Mouse (Mus musculus): Measurements from ENCODE around the gene Bcl7c. TPM values are rescaled to one million over a fixed set of nuclear protein-coding genes. Genes with fewer than 3 reads are reported as not detected.
A peak's percentile ranks its signal among the peaks of the same experiment; 100 is the strongest.
"Not testable (repeated sequence)": the region's sequence is repeated elsewhere in the genome, so short reads cannot be mapped to it uniquely, and the experiment has no call there.

Gene Bcl7c
- polyA plus RNA-seq, 1 experiment from 2014 or later = 127 TPM

DNA sequence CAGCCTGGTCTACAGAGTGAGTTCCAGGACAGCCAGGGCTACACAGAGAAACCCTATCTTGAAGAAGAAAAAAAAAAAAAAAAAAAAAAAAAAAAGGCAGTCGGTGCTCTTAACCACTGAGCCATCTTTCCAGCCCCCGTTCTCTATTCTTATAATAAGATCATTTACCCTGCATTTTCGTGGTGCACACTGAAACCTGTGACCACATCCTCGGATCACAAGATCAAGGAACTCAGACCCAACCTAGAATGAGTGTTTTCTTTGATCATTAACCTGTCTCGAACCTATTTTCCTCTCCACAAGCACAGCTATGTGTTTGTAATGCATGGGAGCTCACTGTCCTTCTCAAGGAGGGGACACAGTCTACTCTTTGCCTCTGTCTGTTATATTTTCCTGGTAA is 80.1 kb downstream of the Bcl7c start:
- no peaks in the 10 kb centered on the region for H3K36me3 ChIP-seq
- H3K4me2 ChIP-seq (replicated peaks) = no peak overlapping the region
- 83% methylated on average over 4 of the region's 5 CpGs for WGBS
- H3K27me3 ChIP-seq = no peaks in the 10 kb centered on the region
- H3K9ac ChIP-seq = no peak overlapping the region
- no peak overlapping the region for H3K27ac ChIP-seq
- ATAC-seq (ENCODE audit: insufficient number of reproducible peaks, insufficient read depth, low FRiP score, low TSS enrichment) = no peak
- no peaks in the 10 kb centered on the region for H3K4me1 ChIP-seq
- no peak overlapping the region for H3K4me3 ChIP-seq
- H3K9me3 ChIP-seq = no peaks in the 10 kb centered on the region

DNA sequence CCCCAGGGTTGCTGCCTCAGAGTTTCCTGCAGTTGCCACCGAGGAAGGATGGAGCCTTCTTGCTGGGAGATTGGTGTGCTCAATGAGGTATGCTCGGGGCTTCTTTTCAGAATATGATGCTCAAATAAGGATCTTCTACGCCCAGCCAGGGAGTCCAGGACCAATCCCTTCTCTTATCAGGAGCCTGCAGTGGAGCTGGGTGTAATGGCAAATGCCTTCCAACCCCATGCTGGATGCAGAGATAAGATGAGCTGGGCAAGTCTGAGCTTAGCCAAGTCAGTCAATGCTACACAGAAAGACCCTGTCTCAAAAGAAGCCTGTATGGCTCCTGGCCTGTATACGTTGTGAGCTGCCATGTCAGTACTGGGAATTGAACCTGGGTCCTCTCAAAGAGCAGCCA is 82.3 kb downstream of the Bcl7c start:
- no peak overlapping the region for H3K9ac ChIP-seq
- H3K9me3 ChIP-seq = no peaks in the 10 kb centered on the region
- no peaks in the 10 kb centered on the region for H3K4me1 ChIP-seq
- ATAC-seq (ENCODE audit: insufficient number of reproducible peaks, insufficient read depth, low FRiP score, low TSS enrichment) = no peak
- no peaks in the 10 kb centered on the region for H3K27me3 ChIP-seq
- no peak overlapping the region for H3K27ac ChIP-seq
- 89% methylated on average over 4 of the region's 4 CpGs for WGBS
- no peak overlapping the region for H3K4me2 ChIP-seq (replicated peaks)
- H3K36me3 ChIP-seq = no peaks in the 10 kb centered on the region
- H3K4me3 ChIP-seq = no peak overlapping the region

DNA sequence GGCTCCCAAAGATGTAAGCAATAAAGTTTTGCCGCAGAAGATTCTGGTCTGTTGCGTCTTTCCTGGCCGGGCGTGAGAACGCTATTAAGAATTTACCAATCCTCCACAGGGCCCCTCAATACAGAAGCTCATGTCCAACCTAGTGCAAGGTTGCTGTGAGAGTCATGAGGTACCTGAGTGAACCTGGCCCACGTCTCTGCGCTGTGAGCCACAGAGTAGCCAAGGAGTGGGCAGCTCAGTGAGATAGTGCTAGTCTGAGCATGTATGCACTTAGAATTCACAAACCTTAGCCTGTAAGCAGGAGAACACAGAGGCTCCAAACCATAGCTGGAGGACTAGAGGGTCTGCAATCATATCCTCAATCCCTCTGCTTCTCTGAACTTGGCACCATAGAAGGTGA is 82.7 kb downstream of the Bcl7c start:
- H3K27ac ChIP-seq = no peak overlapping the region
- ATAC-seq (ENCODE audit: insufficient number of reproducible peaks, insufficient read depth, low FRiP score, low TSS enrichment) = no peak
- no peak overlapping the region for H3K4me3 ChIP-seq
- no peaks in the 10 kb centered on the region for H3K27me3 ChIP-seq
- no peaks in the 10 kb centered on the region for H3K9me3 ChIP-seq
- no peaks in the 10 kb centered on the region for H3K36me3 ChIP-seq
- no peak overlapping the region for H3K4me2 ChIP-seq (replicated peaks)
- H3K4me1 ChIP-seq = no peaks in the 10 kb centered on the region
- 96% methylated on average over 7 of the region's 7 CpGs for WGBS
- no peak overlapping the region for H3K9ac ChIP-seq

DNA sequence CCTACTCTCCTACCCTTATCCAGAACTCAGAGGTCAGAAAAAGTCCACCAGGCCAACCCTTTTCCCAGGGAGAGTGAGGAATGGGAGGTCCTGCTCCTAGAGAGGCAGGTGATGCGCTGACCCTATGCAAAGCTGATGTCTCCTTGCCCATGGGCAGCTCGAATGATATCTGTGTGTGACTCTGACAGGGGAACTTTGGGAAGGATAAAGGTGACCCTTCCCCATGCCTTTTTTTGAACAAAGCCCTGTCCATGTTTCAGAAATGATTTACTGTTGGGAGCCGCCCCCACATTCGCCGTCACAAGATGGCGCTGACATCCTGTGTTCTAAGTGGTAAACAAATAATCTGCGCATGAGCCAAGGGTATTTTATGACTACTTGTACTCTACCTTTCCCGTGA is 90.3 kb downstream of the Bcl7c start:
- not testable (repeated sequence) for H3K9me3 ChIP-seq; H3K27me3 ChIP-seq; H3K4me2 ChIP-seq (replicated peaks); H3K4me3 ChIP-seq; H3K36me3 ChIP-seq; H3K27ac ChIP-seq; H3K9ac ChIP-seq; ATAC-seq (ENCODE audit: insufficient number of reproducible peaks, insufficient read depth, low FRiP score, low TSS enrichment)
- peaks cover 12% of the 10 kb centered on the region for H3K4me1 ChIP-seq
- WGBS = 89% methylated on average over 7 of the region's 8 CpGs

DNA sequence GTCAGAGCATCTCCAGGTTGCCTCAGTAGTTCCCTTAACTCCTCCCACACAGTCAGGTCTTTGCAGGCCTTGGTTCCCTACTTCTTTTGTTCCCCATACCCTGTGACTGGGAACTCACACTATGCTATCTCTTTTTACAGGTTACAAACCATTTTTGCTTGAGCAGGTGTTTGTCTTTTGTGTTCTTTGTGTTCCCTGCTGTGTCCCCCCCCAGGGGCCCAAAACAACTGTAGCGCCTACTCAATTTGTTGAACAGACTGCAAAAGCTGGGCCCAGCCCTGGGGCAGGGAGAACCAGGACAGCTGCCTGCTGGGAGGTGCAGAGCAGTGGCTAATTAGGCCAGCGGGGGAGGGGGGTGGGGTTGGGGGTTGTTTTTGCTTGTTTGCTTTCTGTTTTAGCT is 90.8 kb downstream of the Bcl7c start:
- 31% methylated on average over 2 of the region's 2 CpGs for WGBS

GRCm38 (mm10) chr7:127616881-127617280 is 91.9 kb downstream of the Bcl7c start:
- H3K4me3 ChIP-seq = no peak overlapping the region
- no peak overlapping the region for H3K27ac ChIP-seq
- WGBS = 82% methylated on average over 1 of the region's 1 CpGs

More for the DNA sequence above, 90.8 kb downstream of the Bcl7c start:
- Histone ChIP-seq H3K4me1 (peaks cover 13% of the 10 kb centered on the region), H3K4me3 (no peak overlapping the region), H3K9me3 (no peaks in the 10 kb centered on the region), H3K9ac (no peak overlapping the region), H3K4me2 (replicated peaks) (no peak overlapping the region), H3K36me3 (0 out of 2 replicates have a peak, but pooled peaks cover 4% of the 10 kb centered on the region), H3K27ac (no peak overlapping the region), H3K27me3 (no peaks in the 10 kb centered on the region)
- no peak for ATAC-seq (ENCODE audit: insufficient number of reproducible peaks, insufficient read depth, low FRiP score, low TSS enrichment)

DNA sequence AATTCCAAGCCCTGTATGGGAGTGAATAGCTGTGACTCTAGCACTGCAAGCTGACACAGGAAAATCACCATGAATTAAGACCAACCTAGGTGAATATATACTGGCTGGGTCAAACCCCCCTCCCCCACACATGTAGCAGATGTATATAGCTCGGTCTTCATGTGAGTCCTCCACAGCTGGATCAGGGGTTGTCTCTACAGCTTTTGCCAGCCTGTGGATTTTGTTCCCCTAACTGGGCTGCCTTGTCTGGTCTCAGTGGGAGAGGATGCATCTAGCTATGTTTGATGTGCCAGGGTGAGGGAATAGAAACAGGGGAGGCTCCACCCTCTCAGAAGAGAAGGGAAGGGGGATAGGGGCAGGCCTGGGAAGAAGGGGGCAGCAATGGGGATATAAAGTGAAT is 92.4 kb downstream of the Bcl7c start:
- Histone ChIP-seq H3K4me3 (no peak overlapping the region), H3K9me3 (peaks cover 5% of the 10 kb centered on the region; the same call in 1 of the 2 replicates), H3K27ac (no peak overlapping the region), H3K27me3 (no peaks in the 10 kb centered on the region), H3K4me2 (replicated peaks) (peak overlapping the region; percentile 86; the same call in 1 of the 2 replicates), H3K9ac (no peak overlapping the region), H3K36me3 (peaks cover 20% of the 10 kb centered on the region), H3K4me1 (peaks cover 13% of the 10 kb centered on the region)
- 80% methylated on average over 1 of the region's 1 CpGs for WGBS
- no peak for ATAC-seq (ENCODE audit: insufficient number of reproducible peaks, insufficient read depth, low FRiP score, low TSS enrichment)

More at GRCm38 (mm10) chr7:127616881-127617280, 91.9 kb downstream of the Bcl7c start:
- peaks cover 14% of the 10 kb centered on the region for H3K36me3 ChIP-seq
- ATAC-seq (ENCODE audit: insufficient number of reproducible peaks, insufficient read depth, low FRiP score, low TSS enrichment) = no peak
- H3K27me3 ChIP-seq = no peaks in the 10 kb centered on the region
- H3K4me2 ChIP-seq (replicated peaks) = no peak overlapping the region
- no peak overlapping the region for H3K9ac ChIP-seq
- peaks cover under 1% of the 10 kb centered on the region; the same call in 1 of the 2 replicates for H3K9me3 ChIP-seq
- peaks cover 13% of the 10 kb centered on the region for H3K4me1 ChIP-seq

GRCm38 (mm10) chr7:127614891-127615843 is 93.6 kb downstream of the Bcl7c start, which contains the start of gene Zfp629:
Gene Zfp629 (minus strand): TSS chr7:127615797.
- H3K27me3 ChIP-seq = no peaks in the 10 kb centered on the region
- peak; percentile 88 for ATAC-seq (ENCODE audit: insufficient number of reproducible peaks, insufficient read depth, low FRiP score, low TSS enrichment)
- peak within 1 kb of the TSS; percentile 96 for H3K9ac ChIP-seq
- under 1% methylated on average over 48 of the region's 50 CpGs for WGBS
- peak within 1 kb of the TSS; percentile 82 for H3K27ac ChIP-seq
- H3K4me3 ChIP-seq = peak within 1 kb of the TSS; percentile 98
- peak within 1 kb of the TSS; percentile 86 for H3K4me2 ChIP-seq (replicated peaks)
- H3K9me3 ChIP-seq = peaks cover 5% of the 10 kb centered on the region; the same call in 1 of the 2 replicates
- H3K4me1 ChIP-seq = peaks cover 13% of the 10 kb centered on the region
- H3K36me3 ChIP-seq = peaks cover 31% of the 10 kb centered on the region

GRCm38 (mm10) chr7:127614511-127614890 is 94.2 kb downstream of the Bcl7c start:
- Histone ChIP-seq H3K4me3 (peak overlapping the region; percentile 98), H3K9ac (peak overlapping the region; percentile 96), H3K27me3 (no peaks in the 10 kb centered on the region), H3K4me2 (replicated peaks) (peak overlapping the region; percentile 86), H3K9me3 (peaks cover 5% of the 10 kb centered on the region; the same call in 1 of the 2 replicates), H3K36me3 (peaks cover 38% of the 10 kb centered on the region), H3K27ac (peak overlapping the region; percentile 82), H3K4me1 (peaks cover 13% of the 10 kb centered on the region)
- WGBS = 1% methylated on average over 42 of the region's 44 CpGs
- peak; percentile 19; the same call in 1 of the 2 replicates for ATAC-seq (ENCODE audit: insufficient number of reproducible peaks, insufficient read depth, low FRiP score, low TSS enrichment)

DNA sequence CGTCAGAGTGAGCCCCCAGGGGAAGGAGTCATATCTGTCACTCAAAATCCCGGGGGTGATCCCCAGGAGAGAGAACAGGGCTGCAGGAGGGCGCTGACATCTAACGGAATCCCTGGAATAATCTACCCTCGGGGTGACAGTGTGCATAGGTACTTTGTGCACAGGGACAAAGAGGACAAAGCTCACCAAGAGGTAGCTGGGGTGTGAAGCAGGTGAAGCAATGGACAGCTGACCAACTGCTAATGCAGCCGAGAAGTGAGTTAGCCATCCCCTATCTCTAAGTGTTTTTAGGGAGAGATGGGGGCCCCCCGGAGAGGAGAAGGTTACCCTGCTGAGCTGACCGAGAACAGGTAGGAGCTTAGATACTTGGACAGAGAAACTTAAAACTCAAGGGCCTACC is 94.6 kb downstream of the Bcl7c start:
- Histone ChIP-seq H3K4me3 (peak overlapping the region; percentile 98), H3K9ac (peak overlapping the region; percentile 96), H3K4me2 (replicated peaks) (peak overlapping the region; percentile 86), H3K27me3 (no peaks in the 10 kb centered on the region), H3K27ac (peak overlapping the region; percentile 82), H3K9me3 (peaks cover 5% of the 10 kb centered on the region; the same call in 1 of the 2 replicates), H3K4me1 (peaks cover 13% of the 10 kb centered on the region), H3K36me3 (peaks cover 42% of the 10 kb centered on the region)
- WGBS = 16% methylated on average over 8 of the region's 8 CpGs
- no peak for ATAC-seq (ENCODE audit: insufficient number of reproducible peaks, insufficient read depth, low FRiP score, low TSS enrichment)

GRCm38 (mm10) chr7:127613501-127613900 is 95.2 kb downstream of the Bcl7c start:
- 78% methylated on average over 8 of the region's 8 CpGs for WGBS
- no peak for ATAC-seq (ENCODE audit: insufficient number of reproducible peaks, insufficient read depth, low FRiP score, low TSS enrichment)
- H3K9ac ChIP-seq = peak overlapping the region; percentile 96; the same call in 1 of the 2 replicates
- no peaks in the 10 kb centered on the region for H3K27me3 ChIP-seq
- H3K4me1 ChIP-seq = peaks cover 13% of the 10 kb centered on the region
- peak overlapping the region; percentile 86 for H3K4me2 ChIP-seq (replicated peaks)
- H3K27ac ChIP-seq = no peak overlapping the region; the same call in 1 of the 2 replicates
- peaks cover 48% of the 10 kb centered on the region for H3K36me3 ChIP-seq
- peak overlapping the region; percentile 98 for H3K4me3 ChIP-seq
- H3K9me3 ChIP-seq = peaks cover 5% of the 10 kb centered on the region; the same call in 1 of the 2 replicates

DNA sequence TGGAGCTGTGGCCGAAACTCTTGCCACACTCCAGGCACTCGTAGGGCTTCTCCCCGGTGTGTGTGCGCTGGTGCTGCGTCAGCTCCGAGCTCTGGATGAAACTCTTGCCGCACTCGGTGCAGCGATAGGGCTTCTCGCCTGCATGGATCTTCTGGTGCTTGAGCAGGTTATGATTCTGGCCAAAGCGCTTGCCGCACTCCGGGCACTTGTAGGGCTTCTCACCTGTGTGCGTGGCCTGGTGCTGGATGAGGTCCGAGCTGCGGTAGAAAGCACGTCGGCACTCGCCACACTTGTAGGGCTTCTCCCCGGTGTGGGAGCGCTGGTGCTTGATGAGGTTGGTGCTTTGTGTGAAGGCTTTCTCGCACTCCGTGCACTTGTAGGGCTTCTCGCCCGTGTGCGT is 97.2 kb downstream of the Bcl7c start:
- peaks cover 62% of the 10 kb centered on the region for H3K36me3 ChIP-seq
- no peak overlapping the region for H3K9ac ChIP-seq
- no peak overlapping the region for H3K4me2 ChIP-seq (replicated peaks)
- 0 out of 2 replicates have a peak overlapping the region, but pooled peaks have one; percentile 4 for H3K4me3 ChIP-seq
- H3K9me3 ChIP-seq = peaks cover 5% of the 10 kb centered on the region; the same call in 1 of the 2 replicates
- peaks cover 13% of the 10 kb centered on the region for H3K4me1 ChIP-seq
- no peak for ATAC-seq (ENCODE audit: insufficient number of reproducible peaks, insufficient read depth, low FRiP score, low TSS enrichment)
- 96% methylated on average over 26 of the region's 26 CpGs for WGBS
- H3K27me3 ChIP-seq = no peaks in the 10 kb centered on the region
- H3K27ac ChIP-seq = no peak overlapping the region

Data from embryonic facial prominence, embryonic 12.5 days (tissue).